Mouse (Mus musculus) urinary bladder, adult 18-20 months (tissue): ENCODE data around the gene Cacna1s.

Experiments used
- DNase-seq, 2 experiments: peaks; one replicate each; pipeline ENCODE4 v3.0.0; 2022; ENCODE audit warnings: low spot score in 2 of 2, mixed read lengths in 2 of 2

The Cacna1s gene

DNA sequence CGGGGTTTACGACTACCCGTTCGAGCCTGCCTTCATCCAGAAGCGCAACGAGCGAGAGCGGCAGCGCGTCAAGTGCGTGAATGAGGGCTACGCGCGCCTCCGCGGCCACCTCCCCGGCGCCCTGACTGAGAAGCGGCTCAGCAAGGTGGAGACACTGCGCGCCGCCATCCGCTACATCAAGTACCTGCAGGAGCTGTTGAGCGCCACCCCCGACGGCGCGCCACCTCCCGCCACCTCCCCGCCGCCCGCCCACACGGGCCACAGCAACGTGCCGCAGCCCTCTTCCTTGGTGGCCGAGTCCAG, 1.6 kb upstream of the Cacna1s start:
- peak in 1 of 2 experiments; percentile 30 for DNase-seq

DNA sequence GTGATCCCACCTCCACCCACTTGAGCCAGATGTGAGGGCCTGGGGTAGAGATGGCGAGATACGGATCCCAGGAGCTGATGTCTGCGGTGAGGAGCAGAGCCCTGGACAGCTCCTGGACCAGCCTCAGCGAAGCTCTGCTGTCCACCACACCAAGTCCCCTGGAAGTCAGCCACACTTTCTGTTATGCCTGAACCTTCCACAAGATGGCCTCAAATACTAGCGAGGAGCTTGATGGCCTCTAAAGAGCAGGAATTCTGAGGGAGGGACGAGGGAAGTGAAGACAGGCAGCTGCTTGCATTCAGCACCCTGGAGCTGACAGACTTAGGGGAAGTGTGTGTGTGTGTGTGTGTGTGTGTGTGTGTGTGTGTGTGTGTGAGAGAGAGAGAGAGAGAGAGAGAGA, 1.1 kb upstream of the Cacna1s start:
- DNase-seq = peak; percentile 27 to 52

DNA sequence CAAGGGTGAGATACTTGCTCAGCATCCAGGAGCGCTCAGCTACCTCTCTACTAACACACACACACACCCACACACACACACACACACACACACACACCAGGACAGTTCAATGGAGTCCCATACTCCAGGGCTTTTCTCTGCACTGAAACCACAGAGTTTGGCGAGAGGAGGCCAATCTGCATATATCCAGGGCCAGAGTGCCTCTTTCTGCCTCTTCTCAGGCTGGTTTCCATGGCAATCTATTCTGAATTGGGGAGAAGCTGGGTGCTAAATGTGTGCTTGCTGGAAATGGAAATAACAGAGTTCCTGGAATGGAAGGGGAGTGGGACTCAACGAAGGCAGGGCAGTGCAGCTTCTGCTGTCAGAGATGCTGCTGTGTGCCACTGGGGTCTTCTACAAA, 3.2 kb downstream of the Cacna1s start:
- DNase-seq = no peak

DNA sequence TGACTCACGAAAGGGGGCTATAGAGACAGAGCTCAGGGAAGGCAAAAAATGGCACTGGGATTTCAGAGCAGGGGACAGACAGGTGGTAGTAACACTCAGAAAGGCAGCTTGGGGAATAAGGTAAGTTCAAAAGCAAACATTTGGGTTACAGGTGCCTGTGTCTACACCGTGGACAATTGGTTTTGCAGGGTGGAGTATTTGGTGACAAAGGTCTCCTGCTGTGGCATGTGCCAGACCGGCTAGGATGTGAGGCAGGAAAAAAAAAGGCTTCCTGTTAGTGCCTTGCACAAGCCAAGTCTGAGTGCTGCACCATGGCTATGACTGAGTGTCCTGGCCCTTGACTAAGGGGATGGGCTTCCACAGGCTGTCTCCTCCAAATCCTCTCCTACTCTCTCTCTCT, 6.0 kb downstream of the Cacna1s start:
- no peak for DNase-seq

DNA sequence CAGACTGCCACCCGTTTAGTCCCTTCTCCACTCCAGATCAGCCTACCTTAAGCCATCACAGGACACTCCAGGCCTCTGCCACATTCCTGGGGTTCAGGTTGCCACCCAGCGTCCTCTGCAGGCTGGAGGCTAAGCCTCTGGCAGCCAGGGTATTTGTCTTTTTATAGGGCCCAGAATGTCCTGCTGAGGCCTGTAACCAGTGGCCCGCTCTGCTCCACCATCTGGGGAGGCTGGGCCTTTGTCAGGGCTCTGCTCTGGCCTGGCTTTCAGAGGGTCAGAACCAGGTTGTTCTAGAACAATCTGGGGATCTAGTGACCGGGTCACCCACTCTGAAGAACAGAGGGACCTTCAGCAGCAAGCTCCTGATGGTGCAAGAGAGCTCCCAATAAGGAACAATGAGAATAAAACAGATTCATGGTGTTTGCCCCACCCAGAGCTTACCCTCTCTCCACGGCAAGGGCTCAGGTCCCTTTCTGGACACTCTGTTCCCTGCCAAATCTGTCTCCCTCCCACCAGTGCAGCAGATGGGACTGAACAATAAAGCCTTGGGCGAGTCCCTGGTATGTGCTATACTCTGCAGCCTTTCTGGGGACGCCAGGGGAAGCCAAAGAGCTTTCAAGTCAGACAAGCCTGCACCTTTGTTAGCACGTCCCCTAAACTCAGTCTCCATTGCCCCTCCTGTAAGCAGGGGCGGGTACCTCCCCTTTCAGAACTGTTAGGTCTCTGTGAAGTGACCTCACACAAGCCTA, 8.7 kb downstream of the Cacna1s start:
- DNase-seq = peak in 1 of 2 experiments; percentile 44

DNA sequence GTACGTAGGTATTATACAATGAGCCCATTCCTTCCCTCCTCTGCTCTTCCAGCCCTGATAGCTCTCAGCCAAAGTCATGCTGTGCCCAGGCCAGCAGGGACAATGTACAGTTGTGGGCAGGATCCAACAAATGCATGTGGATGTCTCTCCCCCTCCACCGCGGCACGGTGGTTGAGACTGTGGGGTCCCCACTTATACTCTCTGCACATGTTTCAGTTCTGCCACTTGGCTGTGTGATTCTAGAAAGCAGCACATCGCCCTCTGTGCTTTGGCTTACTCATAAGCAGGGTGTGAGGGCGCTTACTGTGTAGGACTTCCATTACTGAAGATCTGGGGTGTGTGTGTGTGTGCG, 9.2 kb downstream of the Cacna1s start:
- DNase-seq = no peak

DNA sequence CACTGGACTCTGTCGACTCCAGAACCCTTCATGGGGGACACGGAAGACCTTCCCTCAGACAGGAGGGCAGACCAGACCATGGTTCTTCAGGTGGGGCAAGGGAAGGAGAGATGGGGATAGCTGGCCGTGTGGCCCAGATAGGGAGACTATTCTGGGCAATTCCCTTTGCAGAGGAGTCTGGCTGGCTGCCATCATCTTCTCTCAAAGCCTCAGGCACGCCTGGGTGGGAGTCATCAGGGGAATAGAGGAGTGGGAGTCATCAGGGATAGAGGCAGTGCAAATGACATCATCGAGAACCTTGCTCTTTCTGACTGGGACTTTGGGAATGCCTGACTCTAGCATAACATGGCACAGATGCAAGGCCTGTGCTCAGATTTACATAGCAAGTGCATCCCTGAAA, 11.4 kb downstream of the Cacna1s start:
- DNase-seq = no peak

DNA sequence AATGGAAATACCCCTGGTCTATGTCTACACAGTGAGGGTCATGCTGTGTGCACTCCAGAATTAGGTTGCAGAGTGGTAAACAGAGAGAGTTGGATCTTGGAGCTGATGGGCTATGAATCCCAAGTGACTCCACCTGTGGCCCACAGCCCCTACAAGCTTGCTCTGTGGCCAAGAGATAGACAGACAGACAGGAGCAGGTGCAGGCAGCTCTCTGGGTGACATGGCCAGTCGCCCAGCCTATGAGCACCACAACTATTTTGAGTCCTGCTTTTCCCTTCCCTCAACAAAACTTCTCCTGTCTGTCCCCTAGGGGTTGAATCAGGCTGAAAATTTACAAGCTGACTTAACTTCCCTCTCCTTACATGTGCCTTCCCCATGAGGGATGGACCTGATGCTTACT, 14.1 kb downstream of the Cacna1s start:
- no peak for DNase-seq

DNA sequence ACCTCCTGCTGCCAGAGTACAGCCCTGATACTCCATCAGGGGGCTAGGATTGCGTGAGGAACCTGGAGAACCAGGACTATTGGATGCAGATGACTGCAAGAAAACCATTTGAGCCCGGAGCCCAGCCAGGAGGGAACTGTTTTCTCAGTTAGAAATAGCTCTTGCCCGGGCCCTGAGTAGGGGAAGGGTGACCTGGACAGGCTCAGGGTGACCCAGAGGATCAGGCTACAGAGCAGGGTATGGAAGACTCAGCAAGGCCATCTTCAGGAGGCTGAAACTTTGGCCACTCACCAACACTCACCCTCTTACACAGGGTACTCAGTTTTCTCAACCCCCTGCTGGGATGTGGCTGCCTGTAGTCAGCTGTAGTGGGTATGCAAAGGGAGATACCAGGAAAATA, 15.0 kb downstream of the Cacna1s start:
- DNase-seq = no peak

DNA sequence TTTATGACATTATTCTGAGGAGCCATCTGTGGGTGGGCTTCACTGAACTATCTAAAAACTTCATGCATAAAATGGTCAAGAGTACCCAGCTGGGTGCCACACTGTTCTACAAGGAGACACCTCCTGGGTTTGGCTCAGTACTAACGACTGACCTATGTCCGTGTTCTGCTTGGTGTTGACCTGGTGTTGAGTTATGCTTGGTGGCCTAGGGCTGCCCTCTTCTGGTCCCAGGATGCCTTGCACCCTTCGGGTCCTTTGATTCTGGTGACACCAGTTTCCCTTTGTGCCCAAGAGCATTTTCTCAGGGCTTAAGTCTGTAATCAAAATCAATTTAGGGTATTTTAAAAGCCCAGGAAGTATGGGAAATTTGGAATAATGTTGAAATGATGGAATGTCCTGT, 23.5 kb downstream of the Cacna1s start:
- peak; percentile 11 to 35 for DNase-seq

DNA sequence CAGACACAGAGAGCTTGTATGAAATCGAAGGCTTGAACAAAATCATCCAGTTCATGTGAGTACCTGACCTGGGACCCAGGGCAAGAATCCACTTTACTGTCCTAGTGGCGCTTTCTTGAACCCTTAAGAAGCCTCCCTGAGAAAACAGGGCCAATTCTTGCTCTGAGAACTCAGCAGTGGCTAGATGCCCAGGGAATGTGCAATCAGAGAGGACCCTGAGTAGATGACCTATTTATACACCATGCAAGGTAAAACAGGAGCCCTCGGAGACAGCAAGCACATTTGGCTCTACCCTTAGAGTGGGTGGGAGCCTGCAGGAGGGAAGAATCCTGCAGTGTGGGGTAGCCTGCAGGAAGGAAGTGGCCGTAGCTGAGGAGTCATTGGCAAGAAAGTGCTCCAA, 25.1 kb downstream of the Cacna1s start:
- DNase-seq = no peak

DNA sequence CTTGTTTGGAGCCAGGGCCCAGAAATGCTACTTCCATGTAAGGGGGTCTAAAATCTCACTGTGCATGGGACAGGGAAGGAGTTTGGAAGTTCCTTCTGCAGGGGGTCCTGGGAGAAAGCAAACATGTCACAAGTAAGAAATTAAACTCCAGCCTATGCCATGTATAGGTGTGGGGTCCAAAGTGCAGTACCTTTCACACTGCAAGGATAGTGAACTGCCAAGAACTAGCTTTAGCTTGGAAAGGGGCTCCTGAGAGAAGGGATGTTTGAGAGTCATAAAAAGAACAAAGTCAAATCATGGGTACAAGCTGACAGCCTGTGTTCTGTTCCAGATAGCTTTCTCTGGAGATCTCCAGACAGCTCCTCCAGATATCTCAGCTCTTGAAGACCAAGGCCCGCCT, 28.6 kb downstream of the Cacna1s start:
- DNase-seq = no peak

DNA sequence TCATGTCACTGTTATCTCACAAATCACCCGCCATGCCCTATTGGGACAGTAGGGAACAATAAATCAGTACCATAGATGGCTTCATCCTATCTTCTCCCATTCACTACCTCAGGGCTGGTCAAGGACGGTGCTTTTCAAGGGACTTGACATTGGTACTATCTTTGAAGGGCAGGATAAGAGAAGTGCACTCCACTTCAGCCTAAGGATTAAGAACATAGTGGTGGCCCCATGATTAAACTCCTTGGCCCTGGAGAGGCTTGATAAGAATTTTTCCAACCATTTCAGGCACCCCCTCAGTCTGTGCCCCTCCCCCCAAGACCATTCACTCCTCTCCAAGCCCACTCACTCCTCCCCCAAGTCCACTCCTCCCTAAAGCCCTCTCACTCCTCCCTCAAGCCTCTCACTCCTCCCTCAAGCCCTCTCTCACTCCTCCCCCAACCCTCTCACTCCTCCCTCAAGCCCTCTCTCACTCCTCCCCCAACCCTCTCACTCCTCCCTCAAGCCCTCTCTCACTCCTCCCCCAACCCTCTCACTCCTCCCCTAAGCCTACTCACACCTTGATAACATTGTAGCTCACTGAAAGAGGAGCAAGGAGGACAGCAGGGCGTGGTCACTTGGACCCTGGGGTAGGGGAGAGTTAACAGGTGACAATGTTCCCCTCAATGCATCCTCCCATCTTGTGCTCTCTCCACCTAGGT, 33.6 kb downstream of the Cacna1s start:
- no peak for DNase-seq

DNA sequence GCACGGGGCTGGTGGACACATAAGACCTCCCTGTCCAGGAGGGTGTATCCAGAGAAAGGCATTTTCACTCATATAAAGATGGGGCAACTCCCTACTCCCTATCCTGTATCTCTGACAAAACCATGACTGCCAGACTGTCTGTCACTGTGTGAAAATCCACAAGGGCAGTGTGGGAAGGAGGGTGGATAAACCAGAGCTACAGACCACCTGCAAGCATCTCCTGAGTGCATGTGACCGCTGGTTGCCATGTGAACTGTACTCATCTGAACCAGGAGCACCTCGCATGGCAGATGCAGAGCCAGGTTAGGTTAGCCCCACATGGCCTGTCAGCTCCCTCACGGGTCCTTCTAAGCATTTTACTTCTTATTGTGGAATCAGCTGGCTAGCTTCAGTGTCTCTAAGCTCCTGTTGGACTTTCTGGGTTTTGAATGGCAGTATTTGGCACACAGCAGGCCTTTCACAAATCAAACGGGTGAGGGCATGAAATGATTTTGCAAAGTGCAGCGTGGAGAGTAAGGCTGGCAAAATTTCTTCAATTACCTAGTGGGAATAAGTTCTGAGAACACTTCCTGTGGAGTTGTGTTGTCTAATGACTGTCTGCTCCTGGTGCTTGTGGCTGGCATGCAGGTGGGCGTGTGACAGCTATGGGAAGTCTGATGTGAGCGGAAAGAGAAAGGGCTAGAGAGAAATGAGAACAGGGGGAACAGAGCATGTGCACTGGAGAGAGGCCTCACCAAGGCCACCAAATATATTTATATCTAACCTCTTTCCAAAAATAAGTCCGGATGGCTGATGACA, 37.0 kb downstream of the Cacna1s start:
- DNase-seq = no peak

DNA sequence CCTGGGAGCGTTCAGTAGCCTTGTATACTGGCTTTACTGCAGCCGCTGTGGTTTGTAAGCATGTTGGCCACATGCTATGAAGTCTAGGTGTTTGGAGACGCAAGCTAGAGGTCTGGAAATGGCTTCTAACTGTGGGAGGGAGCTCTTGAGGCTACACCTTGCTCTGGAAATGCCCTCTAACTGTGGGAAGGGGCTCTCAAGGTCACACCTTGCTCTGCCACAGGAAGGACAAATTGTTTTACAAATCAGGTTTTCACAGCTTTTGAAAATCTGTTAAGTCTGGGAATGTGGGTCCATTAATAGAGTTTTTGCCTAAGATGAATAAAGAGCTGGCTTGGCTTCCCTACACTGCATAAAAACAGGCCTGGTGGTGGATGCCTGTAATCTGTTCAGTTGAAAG, 41.2 kb downstream of the Cacna1s start:
- no peak for DNase-seq

DNA sequence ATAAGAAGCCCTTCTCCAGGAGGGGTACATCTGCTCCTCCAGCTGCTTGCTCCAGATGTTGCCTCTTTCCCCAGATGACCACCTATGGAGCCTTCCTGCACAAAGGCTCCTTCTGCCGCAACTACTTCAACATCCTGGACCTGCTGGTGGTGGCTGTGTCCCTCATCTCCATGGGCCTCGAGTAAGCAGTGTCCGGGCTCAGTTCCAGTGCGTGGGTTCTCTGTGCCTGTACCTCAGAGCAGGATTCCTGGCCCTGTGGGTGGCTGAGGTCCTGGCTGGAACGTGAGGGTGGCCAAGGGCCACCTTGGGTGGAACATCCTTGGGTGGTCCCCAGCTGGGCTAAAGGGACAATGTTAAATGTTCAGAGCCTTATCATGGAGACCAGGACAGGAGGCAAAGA, 42.3 kb downstream of the Cacna1s start:
- no peak for DNase-seq

DNA sequence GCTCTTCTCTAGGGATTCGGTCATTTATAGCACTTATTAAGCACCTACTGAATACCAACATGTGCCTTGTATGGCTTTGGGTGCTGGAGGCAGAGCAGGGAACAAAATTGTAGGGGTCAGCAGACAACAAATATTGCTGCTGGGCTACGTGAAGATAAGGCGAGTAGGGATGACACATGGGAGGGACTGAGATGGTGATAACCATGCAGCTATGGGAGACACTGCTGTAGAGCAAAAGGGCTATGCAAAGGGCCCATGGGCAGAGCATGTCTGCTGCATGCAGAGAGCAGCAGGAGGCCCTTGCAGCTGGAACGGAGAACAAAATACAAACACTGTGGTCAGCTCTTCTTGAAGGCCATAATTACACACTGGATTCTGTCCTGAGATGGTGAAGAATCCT, 49.5 kb downstream of the Cacna1s start:
- no peak for DNase-seq

DNA sequence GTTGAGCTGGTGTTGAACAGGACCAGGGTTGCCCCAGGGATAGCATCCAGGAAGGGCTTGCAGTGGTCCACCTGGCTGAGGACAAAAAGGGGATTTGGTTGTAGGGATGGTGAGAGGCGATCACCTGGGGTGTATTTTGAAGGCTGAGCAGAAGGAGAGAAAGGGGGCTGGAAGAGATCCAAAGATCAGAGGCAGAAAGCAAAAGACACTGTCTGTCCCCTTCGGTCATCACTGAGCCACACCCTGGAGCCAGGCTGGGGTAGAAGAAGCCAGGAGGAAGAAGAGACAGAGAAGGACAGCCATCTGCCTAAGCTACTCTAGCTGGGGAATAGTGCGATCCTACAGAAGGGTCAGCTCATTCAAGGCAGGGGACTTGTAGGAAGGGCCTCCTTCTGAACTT, 50.0 kb downstream of the Cacna1s start:
- DNase-seq = no peak

DNA sequence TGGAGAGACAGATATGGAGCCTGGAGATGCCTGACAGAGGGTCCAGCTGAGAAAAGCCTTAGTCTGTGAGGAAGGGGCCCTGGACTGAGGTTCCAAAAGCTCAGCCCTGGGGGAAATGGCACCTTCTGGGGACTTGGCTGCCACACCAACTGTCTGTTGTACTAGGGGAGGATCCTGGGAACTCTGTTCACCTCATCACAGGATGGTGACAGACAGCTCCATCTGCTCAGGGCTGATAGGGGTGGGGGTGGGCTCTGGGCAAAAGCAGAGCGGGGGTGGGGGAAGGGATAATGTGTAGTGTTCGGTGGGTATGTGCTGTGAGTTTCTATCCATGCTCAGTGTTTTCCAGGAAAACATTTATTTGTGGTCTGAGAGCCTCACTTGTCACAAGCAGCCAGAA, 50.4 kb downstream of the Cacna1s start:
- no peak for DNase-seq

DNA sequence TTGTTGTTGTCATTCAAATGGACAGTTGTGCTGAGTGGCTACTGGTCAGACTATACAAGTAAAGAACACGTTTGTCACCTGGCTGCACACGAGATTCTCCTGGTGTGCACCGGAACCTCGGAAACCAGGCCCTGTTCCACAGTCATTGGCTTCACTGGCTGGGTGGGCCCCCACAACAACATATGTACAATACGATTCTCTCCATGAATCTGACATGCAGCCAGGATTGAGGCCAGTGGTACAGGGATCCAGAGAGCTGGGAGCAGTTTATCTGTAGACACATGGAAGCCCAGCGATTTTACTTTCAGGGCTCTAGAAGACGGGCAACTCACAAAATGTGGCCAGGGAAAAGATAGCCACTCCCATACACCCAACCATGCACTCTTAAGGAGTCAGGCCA, 51.1 kb downstream of the Cacna1s start:
- DNase-seq = no peak

DNA sequence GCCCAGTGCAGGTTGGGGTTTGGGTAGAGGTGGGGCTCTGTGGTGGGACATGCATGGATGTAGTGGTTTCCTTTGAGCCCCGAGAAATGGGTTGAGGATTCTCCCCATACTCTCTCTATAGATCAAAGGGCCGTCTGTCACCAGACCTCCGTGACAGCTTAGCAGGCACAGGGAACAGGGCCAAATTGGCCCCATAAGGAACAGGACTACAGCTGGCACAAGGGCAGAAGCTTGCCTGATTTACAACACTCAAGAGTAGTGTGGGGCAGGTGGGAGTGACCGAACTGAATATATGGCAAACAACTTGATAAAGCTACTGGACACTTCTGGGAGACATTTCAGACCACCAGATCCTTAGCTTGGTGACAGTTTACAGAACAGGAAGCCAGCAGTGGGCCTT, 52.2 kb downstream of the Cacna1s start:
- DNase-seq = no peak

DNA sequence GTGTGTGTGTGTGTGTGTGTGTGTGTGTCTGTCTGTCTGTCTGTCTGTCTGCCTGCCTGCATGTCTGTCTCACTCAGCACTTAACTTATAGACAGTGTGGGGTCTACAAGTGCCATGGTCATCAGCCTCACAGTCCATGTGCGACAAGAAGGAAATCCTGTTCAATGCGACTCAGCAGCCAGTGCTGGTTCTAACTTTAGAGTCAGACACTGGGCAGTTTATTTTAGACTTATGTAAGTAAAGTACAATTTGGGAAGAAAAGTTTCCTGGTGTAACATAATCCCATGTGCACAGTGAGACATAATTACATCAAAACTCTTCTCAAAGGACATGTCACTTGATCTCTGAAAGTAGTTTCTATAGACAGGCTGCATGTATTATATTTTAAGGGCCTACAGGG, 56.9 kb downstream of the Cacna1s start:
- DNase-seq = no peak

DNA sequence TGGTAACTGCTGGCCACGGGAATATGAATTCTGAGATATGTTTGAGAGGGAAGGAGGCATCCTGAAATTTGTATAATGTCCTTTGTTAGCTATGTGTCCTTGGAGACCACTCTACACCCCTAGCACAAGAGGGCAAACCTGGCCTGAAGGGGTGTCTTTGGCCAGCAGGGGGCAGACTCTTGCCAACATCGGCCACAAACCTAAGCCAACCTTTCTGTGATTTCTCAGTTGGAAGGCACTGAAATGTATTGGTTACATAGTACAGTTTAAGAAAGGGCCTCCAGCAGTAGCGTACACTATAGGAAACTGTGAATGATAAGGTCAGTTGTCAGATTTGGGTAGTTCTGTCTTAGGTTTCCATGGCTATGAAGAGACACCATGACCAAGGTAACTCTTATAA, 63.6 kb downstream of the Cacna1s start:
- DNase-seq = peak in 1 of 2 experiments; percentile 51
